Mouse (Mus musculus) heart, postnatal 36 days (tissue): Measurements from ENCODE around the gene Acacb. TPM values are rescaled to one million over a fixed set of nuclear protein-coding genes. Genes with fewer than 3 reads are reported as not detected.

ENCODE experiments used
- DNase-seq, 2 experiments: peaks; one replicate each; pipeline ENCODE4 v3.0.0; 2021 to 2022
- intact Hi-C: fragments of 180-260 bp; cut with DNase I; formaldehyde crosslinking; loops from one replicate; pipeline ENCODE4 v1.15.1; 2025
- total RNA-seq, 2 experiments: library from RNA; stranded (reverse); gene quantifications; 2 replicates each; pipeline ENCODE4 v1.2.3; 2021

Acacb gene
- total RNA-seq, 2 experiments from 2014 or later, result 232 to 242 TPM

DNA sequence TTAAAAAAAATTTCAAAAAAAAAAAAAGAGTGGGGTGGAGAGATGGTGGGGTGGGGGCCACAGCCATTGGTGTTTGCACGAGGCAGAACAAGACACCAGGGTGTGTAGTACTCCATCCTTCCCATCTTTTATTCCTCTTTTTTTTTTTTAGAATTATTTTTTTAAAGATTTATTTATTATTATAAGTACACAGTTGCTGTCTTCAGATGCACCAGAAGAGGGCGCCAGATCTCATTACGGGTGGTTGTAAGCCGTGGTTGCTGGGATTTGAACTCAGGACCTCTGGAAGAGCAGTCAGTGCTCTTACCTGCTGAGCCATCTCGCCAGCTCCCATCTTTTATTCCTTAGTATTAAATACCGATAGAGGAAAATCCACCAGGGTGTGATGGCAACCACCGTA, 27.1 kb downstream of the Acacb start:
- intact Hi-C loops, result loop anchor here (5.0 kb wide), 1 partner anchor 41 kb away; the partner anchor contains the start of gene Ung
- DNase-seq, result no peak

DNA sequence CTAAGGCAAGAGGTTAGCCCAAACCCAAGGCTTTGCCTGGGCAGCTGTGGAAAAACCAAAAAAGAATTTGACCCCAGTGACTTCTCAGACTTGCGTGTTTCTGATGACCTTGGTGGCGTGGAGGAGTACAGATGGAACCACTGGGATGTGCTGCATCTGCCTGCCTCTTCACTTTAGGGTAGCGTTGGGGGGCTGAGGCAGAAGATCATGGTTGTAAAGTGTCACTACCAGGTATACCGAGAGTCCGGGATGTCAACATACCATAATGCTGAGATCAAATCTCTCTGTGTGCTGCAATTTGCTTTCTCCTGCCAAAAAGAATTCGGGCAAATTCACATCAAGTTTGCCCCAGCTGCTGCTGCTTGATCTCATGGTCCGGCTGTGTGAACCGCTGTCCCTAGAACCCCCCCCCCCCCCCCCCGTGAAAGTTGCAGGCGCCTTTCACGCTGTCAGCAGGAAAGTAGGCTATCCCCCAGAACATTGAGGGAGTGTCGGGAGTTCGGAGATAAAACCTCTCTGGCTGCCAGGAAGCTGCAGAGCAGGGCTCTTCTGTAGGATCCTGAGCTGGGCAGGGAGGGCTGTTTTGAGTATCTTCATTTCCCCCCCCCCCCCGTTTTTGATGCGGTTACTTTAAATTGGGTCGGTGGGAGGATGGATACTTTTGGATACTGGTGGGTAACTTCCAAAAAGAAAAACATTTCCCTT, 27.7 kb downstream of the Acacb start:
- intact Hi-C loops, result loop anchor here (5.0 kb wide), 1 partner anchor 42 kb away; the partner anchor contains the start of gene Ung

DNA sequence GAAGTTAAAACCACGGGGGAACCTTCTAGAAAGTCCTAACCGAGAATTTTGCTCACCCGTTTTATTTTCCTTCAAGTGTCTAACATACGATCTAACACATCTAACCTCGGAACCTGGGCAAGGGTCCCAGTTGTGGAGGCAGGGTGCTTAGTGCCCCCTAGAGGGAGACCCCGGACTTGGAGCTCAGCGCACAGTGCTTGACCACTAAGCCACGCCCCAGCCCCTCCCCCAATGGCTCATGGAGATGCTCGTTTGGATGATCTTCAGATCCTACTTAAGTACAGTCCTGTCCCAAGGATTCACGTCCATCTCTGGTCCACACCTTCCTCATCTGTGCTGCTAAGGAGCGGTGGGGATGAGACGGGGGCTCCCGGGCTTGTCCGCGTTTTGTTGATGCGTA, 28.3 kb downstream of the Acacb start:
- DNase-seq, result peak; percentile 55 to 59
- intact Hi-C loops, result loop anchor here (5.0 kb wide), 3 partner anchors 42 to 198 kb away; partner anchors contain the start of gene Ung

More for the DNA sequence above, 27.7 kb downstream of the Acacb start:
- no peak for DNase-seq

DNA sequence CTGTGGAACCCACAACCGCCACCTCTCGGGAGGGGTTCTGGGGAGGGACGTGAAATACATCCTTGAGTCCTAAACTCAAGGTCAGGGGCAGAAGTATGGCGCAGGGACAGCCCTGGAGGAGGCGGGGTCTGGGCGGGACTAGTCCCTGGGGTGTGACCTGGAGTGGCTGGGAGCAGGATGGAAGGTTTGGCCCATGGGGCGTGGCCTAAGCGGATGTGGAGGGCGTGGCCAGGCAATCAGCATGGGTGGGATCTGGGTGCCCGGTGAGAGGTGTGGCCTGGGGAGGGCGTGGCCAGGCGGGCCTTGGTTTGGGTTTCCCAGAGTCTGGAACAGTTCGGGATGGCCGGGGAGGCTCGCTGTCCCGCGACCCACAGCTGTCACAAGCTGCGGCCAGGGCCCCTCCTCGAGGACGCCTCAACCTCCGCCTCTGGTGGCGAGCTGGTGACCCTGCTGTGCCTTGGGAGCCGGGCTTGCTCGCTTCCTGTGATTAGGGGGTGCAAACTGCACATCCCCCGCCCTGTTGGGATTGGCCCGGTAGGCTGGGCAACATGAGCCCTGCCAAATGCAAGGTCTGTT, 29.3 kb downstream of the Acacb start:
- peak; percentile 95 to 96 for DNase-seq
- intact Hi-C loops, result loop anchor here (5.0 kb wide), 2 partner anchors 123 to 197 kb away; no protein-coding TSS in a partner anchor

DNA sequence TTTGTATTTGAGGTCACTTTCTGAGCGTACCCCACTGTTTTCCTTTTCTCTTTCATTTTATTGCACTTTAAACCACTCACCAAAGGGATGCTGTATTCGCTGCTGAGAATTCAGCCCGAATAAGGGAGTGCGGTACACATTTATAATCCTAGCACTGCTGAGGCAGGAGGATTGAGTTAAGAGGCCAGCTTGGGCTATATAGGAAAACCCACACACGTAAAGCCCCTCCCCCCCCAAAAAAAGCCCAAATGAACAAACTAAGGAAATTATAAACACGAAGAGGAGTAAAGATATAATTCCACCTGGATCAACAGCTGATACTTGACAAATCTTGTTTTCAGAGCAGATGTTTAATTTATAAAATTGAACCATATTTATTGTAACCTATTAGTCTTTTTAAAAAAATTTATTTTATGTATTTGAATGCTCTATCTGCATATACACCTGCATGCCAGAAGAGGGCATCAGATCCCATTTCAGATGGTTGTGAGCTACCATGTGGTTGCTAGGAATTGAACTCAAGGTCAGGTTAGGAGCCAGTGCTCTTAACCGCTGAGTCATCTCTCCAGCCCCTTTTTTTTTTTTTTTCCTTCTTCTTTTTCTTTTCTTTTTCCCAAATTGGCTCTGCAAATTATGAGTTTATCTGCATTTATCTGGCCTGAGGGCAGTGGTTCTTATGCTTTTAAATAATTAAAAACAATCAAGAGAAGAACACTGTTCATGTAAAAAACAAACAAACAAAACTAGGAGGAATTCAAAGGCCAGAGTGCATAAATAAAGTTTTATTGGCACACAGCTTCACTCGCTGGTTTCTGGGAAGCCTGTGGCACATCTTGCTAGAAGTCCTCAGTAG, 30.4 kb downstream of the Acacb start:
- intact Hi-C loops, result loop anchor here (5.0 kb wide), 2 partner anchors 124 to 196 kb away; no protein-coding TSS in a partner anchor
- DNase-seq, result no peak

DNA sequence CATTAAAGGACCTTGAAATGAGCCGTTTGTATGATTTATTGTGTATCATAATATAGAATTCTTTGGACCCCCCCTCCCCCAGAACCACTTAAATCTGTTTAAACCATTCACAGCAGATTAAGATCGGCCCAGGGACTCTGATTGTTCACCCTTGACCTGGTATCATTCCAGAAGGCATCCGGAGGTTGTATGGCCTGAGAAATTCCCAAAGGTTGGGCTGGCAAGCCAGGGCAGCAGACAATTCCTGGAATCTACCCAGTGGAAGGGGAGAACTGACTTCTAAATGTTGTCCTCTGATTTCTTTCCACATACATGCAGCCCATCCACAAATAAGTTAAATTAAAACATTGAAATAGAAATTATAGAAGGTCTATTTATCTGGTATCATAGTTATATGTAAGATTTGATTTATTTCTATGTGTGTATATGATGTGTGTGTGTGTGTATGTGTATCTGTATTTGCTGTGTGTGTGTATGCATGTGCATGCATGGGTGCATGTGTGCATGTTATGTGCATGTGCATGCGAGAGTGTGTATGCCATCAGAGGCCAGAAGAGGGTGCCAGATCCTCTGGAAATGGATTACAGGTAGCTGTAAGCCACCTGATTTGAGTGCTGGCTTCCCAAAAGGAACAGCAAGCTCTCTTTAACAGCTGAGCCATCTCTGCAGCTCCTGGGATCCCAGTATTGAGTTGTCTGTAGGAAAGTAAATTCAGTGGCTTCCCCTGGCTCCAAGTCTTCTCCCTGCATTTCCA, 31.8 kb downstream of the Acacb start:
- no peak for DNase-seq
- intact Hi-C loops, result loop anchor here (5.0 kb wide), 2 partner anchors 126 to 194 kb away; no protein-coding TSS in a partner anchor

DNA sequence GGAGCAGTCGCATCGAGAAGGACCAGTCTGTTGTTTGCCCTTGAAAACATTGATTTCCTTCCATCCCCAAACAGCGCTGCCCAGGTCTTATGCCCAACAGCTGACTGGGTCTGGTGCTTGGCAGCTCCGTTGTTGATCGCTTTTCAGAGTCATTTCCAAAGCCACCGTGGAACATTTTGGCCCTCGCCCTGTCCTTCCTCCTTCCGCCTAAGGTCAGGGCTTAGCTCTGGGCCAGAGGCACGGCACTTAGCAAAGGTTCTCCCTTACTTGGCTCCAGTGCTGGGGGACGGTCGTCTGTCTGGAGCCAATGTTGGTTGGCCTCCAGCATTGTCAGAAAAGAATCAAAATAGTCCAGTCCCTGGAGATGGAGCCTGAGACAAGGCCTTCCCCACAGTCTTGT, 33.2 kb downstream of the Acacb start:
- DNase-seq, result peak; percentile 72 to 76
- intact Hi-C loops, result loop anchor here (5.0 kb wide), 2 partner anchors 127 to 193 kb away; no protein-coding TSS in a partner anchor

DNA sequence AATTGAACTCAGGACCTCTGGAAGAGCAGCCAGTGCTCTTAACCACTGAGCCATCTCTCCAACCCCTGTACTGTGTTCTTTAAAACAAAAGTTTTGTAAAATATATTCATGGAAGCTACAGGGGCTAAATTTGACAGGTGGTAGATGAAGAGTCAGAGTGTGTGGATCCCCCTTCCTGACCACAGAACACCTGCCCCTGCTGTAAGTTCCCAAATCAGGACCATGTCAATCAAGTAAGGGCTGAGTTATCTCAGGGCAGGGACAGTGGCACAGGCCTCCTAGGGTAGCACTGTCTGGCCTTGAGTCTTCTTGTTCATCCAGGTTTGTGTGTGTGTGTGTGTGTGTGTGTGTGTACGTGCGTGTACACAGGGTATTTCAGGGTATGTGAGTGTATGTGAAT, 37.2 kb downstream of the Acacb start:
- no peak for DNase-seq
- intact Hi-C loops, result no loop called here

DNA sequence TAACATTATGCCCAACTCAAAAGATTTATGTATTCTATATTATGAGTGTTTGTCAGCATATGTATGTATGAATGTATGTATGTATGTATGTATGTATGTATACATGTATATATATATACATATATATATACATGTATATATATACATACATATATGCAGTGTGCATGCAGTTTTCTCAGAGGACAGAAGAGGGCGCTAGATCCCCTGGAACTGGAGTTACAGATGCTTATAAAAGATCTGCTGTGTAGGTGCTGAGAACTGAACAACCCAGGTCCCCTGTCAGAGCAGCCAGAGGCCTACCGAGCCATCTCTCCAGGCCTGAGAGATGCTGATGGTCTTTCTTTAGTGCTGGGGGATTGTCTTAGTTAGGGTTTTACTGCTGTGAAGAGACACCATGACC, 40.8 kb downstream of the Acacb start:
- intact Hi-C loops, result no loop called here
- no peak for DNase-seq

DNA sequence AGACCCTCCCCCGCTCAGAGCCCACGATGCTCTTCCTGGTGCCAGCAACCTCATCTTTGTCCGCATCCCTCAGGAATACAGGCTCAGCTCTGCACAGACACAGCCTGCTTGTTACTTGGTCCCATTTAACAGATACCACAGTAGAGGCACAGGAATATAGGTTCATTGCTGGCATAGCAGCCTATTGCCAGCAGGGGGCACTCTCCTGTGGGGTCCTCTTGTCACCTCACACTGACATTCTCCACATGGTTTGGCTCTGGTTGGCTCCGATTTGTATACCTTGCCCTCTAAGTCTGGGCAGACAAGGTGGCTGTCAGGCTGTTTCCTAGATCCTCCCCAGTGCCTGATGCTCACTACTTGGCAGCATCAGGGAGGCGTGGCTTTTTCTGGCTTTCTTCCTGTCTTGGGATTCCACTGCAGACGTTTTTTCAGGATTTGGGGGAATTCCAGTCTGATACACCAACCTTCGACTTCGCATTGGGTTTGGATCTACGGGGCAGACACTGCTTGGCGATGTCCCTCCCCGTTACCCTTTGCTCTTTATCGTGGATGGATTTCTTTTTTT, 42.6 kb downstream of the Acacb start:
- DNase-seq, result no peak
- intact Hi-C loops, result no loop called here

DNA sequence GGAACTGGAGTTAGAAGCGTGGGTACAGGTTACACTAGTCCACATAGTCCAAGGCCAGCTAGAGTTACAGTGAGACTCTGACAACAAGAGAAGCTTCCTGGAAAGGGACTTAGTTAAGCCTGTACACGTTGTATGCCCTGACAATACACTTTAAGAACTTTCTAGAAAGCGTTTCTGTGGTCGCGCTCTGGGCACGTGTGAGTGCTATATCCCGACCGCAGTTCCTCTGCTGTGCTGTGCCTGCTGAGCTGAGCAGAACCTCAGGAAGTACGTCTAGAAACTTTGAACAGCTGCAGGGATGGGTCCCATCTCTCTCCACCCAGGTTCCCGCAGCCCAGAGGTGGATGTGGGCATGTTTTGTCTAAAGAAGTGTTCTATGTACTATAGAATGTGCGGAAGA, 47.8 kb downstream of the Acacb start:
- intact Hi-C loops, result loop anchor here (5.0 kb wide), 1 partner anchor 183 kb away; no protein-coding TSS in a partner anchor
- DNase-seq, result no peak

DNA sequence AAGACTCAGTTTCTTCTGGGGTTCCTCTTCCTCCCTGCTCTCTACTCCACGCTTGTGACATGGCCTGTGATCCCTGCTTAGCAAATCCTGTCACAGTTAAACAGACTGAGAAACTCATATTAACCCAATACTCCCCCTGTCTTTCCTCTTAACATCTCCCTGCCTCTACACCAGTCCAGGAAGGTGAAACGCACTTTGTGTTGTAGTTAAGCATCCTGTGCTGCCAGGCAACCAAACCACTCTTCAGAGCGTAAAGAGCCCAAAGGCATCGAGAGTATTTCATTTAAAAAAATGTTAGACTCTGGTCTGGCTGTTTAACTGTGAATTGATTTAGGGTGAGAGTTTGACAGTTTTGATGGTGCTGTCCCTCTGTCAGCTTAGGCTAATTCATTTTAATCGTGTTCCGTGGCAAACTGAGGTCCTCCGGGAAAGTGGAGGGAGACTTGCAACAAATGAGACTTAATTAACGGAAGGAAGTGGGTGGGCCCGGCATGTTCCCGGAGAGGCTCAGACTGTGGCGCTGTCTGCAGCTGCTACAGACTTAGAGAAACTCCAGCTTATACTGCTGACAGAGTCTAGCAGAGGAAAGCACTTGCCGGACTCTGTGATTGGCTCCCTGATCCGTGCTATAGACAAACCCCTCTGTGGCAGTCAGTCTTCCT, 52.9 kb downstream of the Acacb start:
- intact Hi-C loops, result no loop called here
- DNase-seq, result peak; percentile 40 to 42

DNA sequence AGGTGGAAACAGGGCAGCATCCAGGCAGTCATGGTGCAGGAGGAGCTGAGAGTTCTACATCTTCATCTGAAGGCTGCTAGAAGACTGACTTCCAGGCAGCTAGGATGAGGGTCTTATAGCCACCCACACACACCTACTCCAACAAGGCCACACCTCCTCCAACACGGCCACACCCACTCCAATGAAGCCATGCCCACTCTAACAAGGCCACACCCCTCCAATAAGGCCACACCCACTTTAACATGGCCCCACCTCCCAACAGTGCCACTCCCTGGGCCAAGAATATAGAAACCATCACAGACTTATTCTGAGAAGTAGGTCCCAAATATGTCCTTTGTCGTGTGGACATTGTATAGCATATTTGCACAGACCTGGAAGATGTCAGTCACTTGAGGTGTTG, 59.8 kb downstream of the Acacb start:
- DNase-seq, result no peak
- intact Hi-C loops, result no loop called here

DNA sequence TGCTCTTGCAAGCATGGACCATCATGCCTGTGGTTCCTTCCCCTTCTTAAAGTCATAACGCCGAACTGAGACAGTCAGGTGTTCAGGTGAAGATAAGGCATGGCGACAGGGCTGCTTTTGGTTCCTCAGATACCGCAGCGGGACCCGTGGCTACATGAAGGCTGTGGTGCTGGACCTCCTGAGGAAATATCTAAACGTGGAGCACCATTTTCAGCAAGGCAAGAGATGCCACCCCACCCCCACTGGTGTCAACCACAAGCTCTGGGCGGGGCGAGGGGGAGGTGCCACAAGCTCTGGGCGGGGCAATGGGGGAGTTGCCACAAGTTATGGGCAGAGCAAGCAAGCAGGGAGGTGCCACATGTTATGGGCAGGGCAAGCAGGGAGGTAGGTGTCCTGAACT, 66.8 kb downstream of the Acacb start:
- intact Hi-C loops, result no loop called here
- no peak for DNase-seq

DNA sequence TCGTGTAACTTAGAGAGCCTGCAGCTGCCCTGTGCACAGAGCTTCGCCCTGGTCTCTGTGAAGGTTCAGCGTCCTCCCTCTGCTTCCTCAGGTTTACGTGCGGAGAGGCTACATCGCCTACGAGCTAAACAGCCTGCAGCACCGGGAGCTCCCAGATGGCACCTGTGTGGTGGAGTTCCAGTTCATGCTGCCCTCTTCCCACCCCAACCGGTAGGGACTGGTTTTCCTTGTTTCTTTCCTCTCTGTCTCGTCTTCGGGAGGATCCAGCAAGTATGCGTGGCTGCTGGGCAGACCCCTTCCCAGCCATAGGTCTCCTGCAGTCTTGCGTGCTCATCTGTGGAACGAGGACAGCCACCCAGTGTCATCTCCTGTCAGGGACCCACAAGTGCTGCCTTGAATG, 72.4 kb downstream of the Acacb start:
- intact Hi-C loops, result no loop called here

DNA sequence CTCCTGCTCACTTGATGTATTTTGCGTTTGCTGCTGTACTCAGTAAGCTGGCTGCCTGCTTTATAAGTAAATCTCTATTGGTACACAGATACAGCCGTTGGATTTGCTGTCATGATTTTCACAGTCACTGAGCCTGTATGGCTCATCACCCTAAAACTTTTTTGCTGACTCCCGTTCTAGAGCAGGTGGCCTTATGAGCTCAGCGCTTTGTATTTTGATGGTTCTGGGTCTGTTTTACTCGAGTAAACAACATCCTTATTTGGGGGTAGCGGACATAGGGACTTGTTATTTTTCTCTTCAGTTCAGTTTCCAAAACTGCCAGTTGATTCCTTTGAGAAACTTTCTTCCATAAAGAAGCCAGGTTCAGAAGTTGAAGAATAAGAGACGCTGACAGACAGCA, 79.7 kb downstream of the Acacb start:
- intact Hi-C loops, result no loop called here
- no peak for DNase-seq

More for the DNA sequence above, 72.4 kb downstream of the Acacb start:
- DNase-seq, result no peak

DNA sequence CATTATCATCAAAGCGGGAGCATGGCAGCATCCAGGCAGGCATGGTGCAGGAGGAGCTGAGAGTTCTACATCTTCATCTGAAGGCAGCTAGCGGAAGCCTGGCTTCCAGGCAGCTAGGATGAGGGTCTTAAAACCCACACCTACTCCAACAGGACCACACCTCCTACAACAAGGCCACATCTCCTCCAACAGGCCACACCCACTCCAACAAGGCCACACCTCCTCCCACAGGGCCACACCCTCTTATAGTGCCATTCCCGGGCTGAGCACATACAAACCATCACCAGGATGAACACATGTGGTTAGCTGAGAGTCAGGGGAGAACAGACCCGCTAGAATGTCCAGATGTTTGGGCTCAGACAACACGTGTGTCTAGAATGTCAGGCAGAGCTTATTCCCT, 82.6 kb downstream of the Acacb start:
- no peak for DNase-seq
- intact Hi-C loops, result no loop called here

DNA sequence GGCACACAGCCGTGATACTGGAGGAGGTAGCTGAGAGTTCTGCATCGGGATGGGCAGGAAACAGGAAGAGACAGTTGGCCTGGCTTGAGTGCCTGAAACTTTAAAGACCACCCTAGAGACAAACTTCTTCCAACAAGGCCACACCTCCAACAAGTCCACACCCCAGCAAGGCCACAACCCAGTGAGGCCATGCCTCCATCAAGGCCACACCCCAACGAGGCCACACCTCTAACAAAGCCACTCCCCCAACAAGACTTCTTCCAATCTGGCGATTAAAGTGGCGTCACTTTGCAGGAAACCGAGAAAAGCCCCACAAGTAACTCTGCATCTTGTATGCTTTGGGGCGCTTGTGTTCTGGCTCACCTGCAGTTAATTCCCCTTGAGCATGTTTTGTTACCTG, 92.6 kb downstream of the Acacb start:
- intact Hi-C loops, result no loop called here
- no peak for DNase-seq

DNA sequence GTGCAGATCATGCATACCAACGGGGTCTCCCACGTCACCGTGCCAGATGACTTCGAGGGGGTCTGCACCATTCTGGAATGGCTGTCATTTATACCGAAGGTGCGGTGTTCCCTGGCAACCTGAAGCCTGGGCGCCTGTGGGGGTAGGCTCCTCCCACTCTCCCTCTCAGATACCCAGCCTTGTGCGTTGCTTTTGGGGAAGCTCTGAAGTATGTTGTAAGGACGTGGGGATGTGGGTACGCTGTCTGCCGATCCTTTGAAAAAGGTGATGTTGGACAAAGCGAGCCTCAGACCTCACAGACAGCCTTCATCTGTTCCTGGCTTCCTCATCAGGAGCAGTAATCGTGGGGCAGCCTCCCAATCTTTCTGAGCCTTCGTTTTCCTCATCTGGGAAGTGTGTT, 93.4 kb downstream of the Acacb start:
- intact Hi-C loops, result no loop called here
- DNase-seq, result no peak
